Mouse (Mus musculus): ENCODE data around the gene Gldn. TPM values are rescaled to one million over a fixed set of nuclear protein-coding genes. Genes with fewer than 3 reads are reported as not detected.

The Gldn gene
- total RNA-seq (2021) (under 1 TPM; 0.05 TPM), polyA plus RNA-seq (2012; rRNA removed) (0.20 and 0.31 TPM in 2 replicates)
- long read RNA-seq, result 0 reads

DNA sequence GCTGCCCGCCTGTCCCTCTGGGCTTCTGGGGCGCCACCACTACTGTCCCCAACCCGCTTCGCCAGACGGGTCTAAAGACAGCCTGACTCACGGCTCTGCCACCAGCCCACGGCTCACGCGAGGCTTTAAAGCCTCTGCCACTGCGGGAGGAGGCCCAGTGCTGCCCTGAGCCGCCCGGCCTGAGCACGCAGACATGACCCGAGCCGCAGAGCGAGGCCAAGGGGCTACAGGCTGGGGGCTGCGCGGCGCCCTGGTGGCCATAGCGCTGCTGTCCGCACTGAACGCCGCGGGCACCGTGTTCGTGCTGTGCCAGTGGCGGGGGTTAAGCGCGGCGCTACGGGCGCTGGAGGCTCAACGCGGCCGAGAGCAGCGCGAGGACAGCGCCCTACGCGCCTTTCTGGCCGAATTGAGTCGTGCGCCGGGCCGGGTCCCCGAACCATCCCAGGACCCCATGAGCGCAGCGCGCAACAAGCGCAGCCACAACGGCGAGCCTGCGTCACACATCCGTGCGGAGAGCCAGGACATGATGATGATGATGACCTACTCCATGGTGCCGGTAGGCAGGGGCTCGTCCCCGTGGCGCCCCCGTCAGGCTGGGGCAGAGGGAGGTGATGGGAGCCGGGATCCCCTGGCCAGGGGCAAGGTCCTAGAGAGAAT lies at the start of gene Gldn:
Gene Gldn, plus strand, starts transcription at position 156 of the 657 bp plus-strand sequence.
- H3K27me3 ChIP-seq (ENCODE audit: control insufficient read depth, insufficient read depth, low read length), result peaks cover 7% of the 10 kb centered on the region; the same call in 1 of the 2 replicates
- H3K79me2 ChIP-seq (replicated peaks; ENCODE audit: control insufficient read depth, insufficient read depth, low read length), result no peaks in the 10 kb centered on the region
- no peak within 1 kb of the TSS for H3K9ac ChIP-seq (ENCODE audit: low read depth, low read length)
- no peak within 1 kb of the TSS for H3K27ac ChIP-seq
- intact Hi-C loops (cut with DNase I), result no loop called here
- no peak for TF ChIP-seq EP300 (IDR thresholded peaks at IDR 0.05; ENCODE audit: insufficient read depth, low read depth, low read length)
- no peak for TF ChIP-seq POLR2A (IDR thresholded peaks at IDR 0.05; ENCODE audit: insufficient read depth, low read depth, low read length)
- TF ChIP-seq CTCF (IDR thresholded peaks at IDR 0.05), result no peak
- WGBS, result 5% methylated on average over 61 of the region's 61 CpGs
- H3K4me1 ChIP-seq (ENCODE audit: control insufficient read depth, insufficient read depth, low read length), result no peaks in the 10 kb centered on the region
- no peak within 1 kb of the TSS for H3K4me3 ChIP-seq
- no peaks in the 10 kb centered on the region for H3K36me3 ChIP-seq (ENCODE audit: control insufficient read depth, insufficient read depth, low read length)
- no peak for DNase-seq

GRCm38 (mm10) chr9:54244869-54245665 lies 41.2 kb upstream of the Gldn start:
- no peak overlapping the region for H3K9ac ChIP-seq (ENCODE audit: low read depth, low read length)
- intact Hi-C loops (cut with DNase I), result no loop called here

GRCm38 (mm10) chr9:54264754-54265153 lies 21.5 kb upstream of the Gldn start:
- H3K4me3 ChIP-seq, result no peak overlapping the region
- no peak for DNase-seq
- H3K79me2 ChIP-seq (replicated peaks; ENCODE audit: control insufficient read depth, insufficient read depth, low read length), result no peaks in the 10 kb centered on the region
- no peak overlapping the region for H3K27ac ChIP-seq
- H3K9ac ChIP-seq (ENCODE audit: low read depth, low read length), result no peak overlapping the region
- no peaks in the 10 kb centered on the region for H3K36me3 ChIP-seq (ENCODE audit: control insufficient read depth, insufficient read depth, low read length)
- no peaks in the 10 kb centered on the region for H3K4me1 ChIP-seq (ENCODE audit: control insufficient read depth, insufficient read depth, low read length)
- intact Hi-C loops (cut with DNase I), result no loop called here
- no peaks in the 10 kb centered on the region for H3K27me3 ChIP-seq (ENCODE audit: control insufficient read depth, insufficient read depth, low read length)
- TF ChIP-seq CTCF (IDR thresholded peaks at IDR 0.05) (no peak), EP300 (IDR thresholded peaks at IDR 0.05; ENCODE audit: insufficient read depth, low read depth, low read length) (no peak), POLR2A (IDR thresholded peaks at IDR 0.05; ENCODE audit: insufficient read depth, low read depth, low read length) (no peak)
- 73% methylated on average over 4 of the region's 4 CpGs for WGBS

More at GRCm38 (mm10) chr9:54244869-54245665, 41.2 kb upstream of the Gldn start:
- H3K27me3 ChIP-seq (ENCODE audit: control insufficient read depth, insufficient read depth, low read length), result no peaks in the 10 kb centered on the region
- H3K36me3 ChIP-seq (ENCODE audit: control insufficient read depth, insufficient read depth, low read length), result no peaks in the 10 kb centered on the region
- H3K27ac ChIP-seq, result no peak overlapping the region
- TF ChIP-seq CTCF (IDR thresholded peaks at IDR 0.05) (no peak), EP300 (IDR thresholded peaks at IDR 0.05; ENCODE audit: insufficient read depth, low read depth, low read length) (no peak)
- WGBS, result 58% methylated on average over 3 of the region's 3 CpGs
- DNase-seq, result no peak
- no peaks in the 10 kb centered on the region for H3K4me1 ChIP-seq (ENCODE audit: control insufficient read depth, insufficient read depth, low read length)
- H3K4me3 ChIP-seq, result no peak overlapping the region
- no peaks in the 10 kb centered on the region for H3K79me2 ChIP-seq (replicated peaks; ENCODE audit: control insufficient read depth, insufficient read depth, low read length)

GRCm38 (mm10) chr9:54268010-54268409 lies 18.3 kb upstream of the Gldn start, which contains the start of gene Cyp19a1:
Gene Cyp19a1, minus strand, starts transcription at chr9:54268110.
- Histone ChIP-seq H3K4me1 (ENCODE audit: control insufficient read depth, insufficient read depth, low read length) (no peaks in the 10 kb centered on the region), H3K27me3 (ENCODE audit: control insufficient read depth, insufficient read depth, low read length) (0 out of 2 replicates have a peak, but pooled peaks cover 1% of the 10 kb centered on the region), H3K9ac (ENCODE audit: low read depth, low read length) (no peak within 1 kb of the TSS), H3K79me2 (replicated peaks; ENCODE audit: control insufficient read depth, insufficient read depth, low read length) (no peaks in the 10 kb centered on the region), H3K4me3 (no peak within 1 kb of the TSS), H3K36me3 (ENCODE audit: control insufficient read depth, insufficient read depth, low read length) (no peaks in the 10 kb centered on the region), H3K27ac (no peak within 1 kb of the TSS)
- intact Hi-C loops (cut with DNase I), result no loop called here
- TF ChIP-seq CTCF (IDR thresholded peaks at IDR 0.05), result no peak
- no peak for TF ChIP-seq EP300 (IDR thresholded peaks at IDR 0.05; ENCODE audit: insufficient read depth, low read depth, low read length)
- no peak for TF ChIP-seq POLR2A (IDR thresholded peaks at IDR 0.05; ENCODE audit: insufficient read depth, low read depth, low read length)
- DNase-seq, result no peak
- 74% methylated on average over 7 of the region's 7 CpGs for WGBS

- Histone ChIP-seq H3K27me3 (ENCODE audit: control insufficient read depth, insufficient read depth, low read length) (0 out of 2 replicates have a peak, but pooled peaks cover 1% of the 10 kb centered on the region), H3K4me1 (ENCODE audit: control insufficient read depth, insufficient read depth, low read length) (no peaks in the 10 kb centered on the region), H3K79me2 (replicated peaks; ENCODE audit: control insufficient read depth, insufficient read depth, low read length) (no peaks in the 10 kb centered on the region), H3K27ac (no peak overlapping the region), H3K4me3 (no peak overlapping the region), H3K36me3 (ENCODE audit: control insufficient read depth, insufficient read depth, low read length) (no peaks in the 10 kb centered on the region), H3K9ac (ENCODE audit: low read depth, low read length) (no peak overlapping the region)
- WGBS, result 66% methylated on average over 6 of the region's 6 CpGs
- intact Hi-C loops (cut with DNase I), result no loop called here
- no peak for DNase-seq
- TF ChIP-seq CTCF (IDR thresholded peaks at IDR 0.05) (no peak), POLR2A (IDR thresholded peaks at IDR 0.05; ENCODE audit: insufficient read depth, low read depth, low read length) (no peak), EP300 (IDR thresholded peaks at IDR 0.05; ENCODE audit: insufficient read depth, low read depth, low read length) (no peak)
Measured at GRCm38 (mm10) chr9:54269987-54270386, 16.3 kb upstream of the Gldn start.

GRCm38 (mm10) chr9:54270889-54271288 lies 15.4 kb upstream of the Gldn start:
- Histone ChIP-seq H3K79me2 (replicated peaks; ENCODE audit: control insufficient read depth, insufficient read depth, low read length) (no peaks in the 10 kb centered on the region), H3K36me3 (ENCODE audit: control insufficient read depth, insufficient read depth, low read length) (no peaks in the 10 kb centered on the region), H3K4me1 (ENCODE audit: control insufficient read depth, insufficient read depth, low read length) (no peaks in the 10 kb centered on the region), H3K27me3 (ENCODE audit: control insufficient read depth, insufficient read depth, low read length) (0 out of 2 replicates have a peak, but pooled peaks cover 1% of the 10 kb centered on the region), H3K4me3 (no peak overlapping the region), H3K9ac (ENCODE audit: low read depth, low read length) (no peak overlapping the region), H3K27ac (no peak overlapping the region)
- no peak for DNase-seq
- intact Hi-C loops (cut with DNase I), result no loop called here
- TF ChIP-seq CTCF (IDR thresholded peaks at IDR 0.05) (no peak), EP300 (IDR thresholded peaks at IDR 0.05; ENCODE audit: insufficient read depth, low read depth, low read length) (no peak), POLR2A (IDR thresholded peaks at IDR 0.05; ENCODE audit: insufficient read depth, low read depth, low read length) (no peak)
- WGBS, result 32% methylated on average over 5 of the region's 5 CpGs
